Mouse (Mus musculus): ENCODE measurements around the gene Adra1b. TPM values are rescaled to one million over a fixed set of nuclear protein-coding genes. Genes with fewer than 3 reads are reported as not detected.

The Adra1b gene
- polyA plus RNA-seq, 1 experiment from 2014 or later: 2.8 TPM

- Histone ChIP-seq H3K9me3 (replicated peaks) (no peaks in the 10 kb centered on the region), H3K4me1 (replicated peaks) (no peaks in the 10 kb centered on the region), H3K27me3 (no peaks in the 10 kb centered on the region), H3K36me3 (no peaks in the 10 kb centered on the region), H3K9ac (no peak overlapping the region), H3K4me3 (replicated peaks) (no peak overlapping the region), H3K27ac (no peak overlapping the region), H3K4me2 (no peak overlapping the region)
- ATAC-seq (ENCODE audit: low read depth) (peak; percentile 63), DNase-seq (no peak)
- 62% methylated on average over 8 of the region's 8 CpGs for WGBS (ENCODE audit: insufficient replicate concordance)
Measured at GRCm38 (mm10) chr11:43927133-43927815, 26.3 kb upstream of the Adra1b start.

- no peaks in the 10 kb centered on the region for H3K27me3 ChIP-seq
- 55% methylated on average over 6 of the region's 6 CpGs for WGBS (ENCODE audit: insufficient replicate concordance)
- no peak overlapping the region for H3K4me2 ChIP-seq
- H3K4me1 ChIP-seq (replicated peaks): no peaks in the 10 kb centered on the region
- no peak overlapping the region for H3K4me3 ChIP-seq (replicated peaks)
- no peak for ATAC-seq (ENCODE audit: low read depth)
- H3K36me3 ChIP-seq: no peaks in the 10 kb centered on the region
- no peak overlapping the region for H3K27ac ChIP-seq
- no peak for DNase-seq
- no peaks in the 10 kb centered on the region for H3K9me3 ChIP-seq (replicated peaks)
- no peak overlapping the region for H3K9ac ChIP-seq
Measured at GRCm38 (mm10) chr11:43926163-43926562, 25.2 kb upstream of the Adra1b start.

DNA sequence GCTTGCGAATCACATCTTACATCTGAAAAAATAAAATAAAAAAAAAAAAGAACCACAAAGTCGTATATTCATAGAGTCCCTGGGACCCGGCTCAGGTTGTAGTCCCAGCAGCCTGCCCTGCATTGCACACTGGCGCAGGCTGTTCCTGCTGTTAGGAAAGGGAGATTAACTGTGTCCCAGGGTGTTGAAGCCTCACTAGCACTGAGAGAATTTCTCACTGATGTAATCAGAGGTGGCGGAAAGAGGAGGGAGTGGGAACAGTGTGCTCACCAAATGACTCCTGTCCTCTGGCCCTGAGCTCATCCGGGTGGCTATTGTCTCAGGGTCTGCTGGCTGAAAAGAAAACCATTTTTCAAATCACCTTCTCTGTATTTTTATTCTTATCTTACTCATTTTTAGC lies 24.6 kb upstream of the Adra1b start:
- Histone ChIP-seq H3K4me1 (replicated peaks) (no peaks in the 10 kb centered on the region), H3K4me3 (replicated peaks) (no peak overlapping the region), H3K4me2 (no peak overlapping the region), H3K27me3 (no peaks in the 10 kb centered on the region), H3K9ac (no peak overlapping the region), H3K36me3 (no peaks in the 10 kb centered on the region), H3K9me3 (replicated peaks) (no peaks in the 10 kb centered on the region), H3K27ac (no peak overlapping the region)
- no peak for ATAC-seq (ENCODE audit: low read depth)
- 37% methylated on average over 6 of the region's 6 CpGs for WGBS (ENCODE audit: insufficient replicate concordance)
- DNase-seq: no peak

DNA sequence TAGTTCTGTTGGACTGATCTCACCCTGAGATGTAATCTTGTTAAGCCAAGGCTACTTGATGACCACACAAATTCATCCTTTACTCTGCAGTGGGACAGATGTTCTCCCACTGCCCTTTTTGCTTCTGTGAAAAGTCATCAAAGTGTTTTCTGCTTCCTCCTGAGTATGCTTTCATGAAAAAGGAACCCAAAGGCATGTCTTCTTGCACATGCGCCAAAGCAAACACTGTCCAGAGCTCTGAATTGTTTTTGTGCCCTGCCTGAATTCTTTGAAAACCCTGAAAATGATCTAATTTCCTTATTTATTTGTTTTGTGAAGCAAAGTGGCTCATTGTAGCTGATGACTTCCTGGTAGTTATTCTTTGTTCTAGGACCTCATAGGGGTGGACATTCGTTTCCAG lies 20.7 kb upstream of the Adra1b start:
- Histone ChIP-seq H3K4me1 (replicated peaks) (no peaks in the 10 kb centered on the region), H3K36me3 (no peaks in the 10 kb centered on the region), H3K9me3 (replicated peaks) (no peaks in the 10 kb centered on the region), H3K9ac (no peak overlapping the region), H3K27me3 (no peaks in the 10 kb centered on the region), H3K4me2 (no peak overlapping the region), H3K27ac (no peak overlapping the region), H3K4me3 (replicated peaks) (no peak overlapping the region)
- DNase-seq (no peak), ATAC-seq (ENCODE audit: low read depth) (no peak)
- 38% methylated on average over 2 of the region's 2 CpGs for WGBS (ENCODE audit: insufficient replicate concordance)

DNA sequence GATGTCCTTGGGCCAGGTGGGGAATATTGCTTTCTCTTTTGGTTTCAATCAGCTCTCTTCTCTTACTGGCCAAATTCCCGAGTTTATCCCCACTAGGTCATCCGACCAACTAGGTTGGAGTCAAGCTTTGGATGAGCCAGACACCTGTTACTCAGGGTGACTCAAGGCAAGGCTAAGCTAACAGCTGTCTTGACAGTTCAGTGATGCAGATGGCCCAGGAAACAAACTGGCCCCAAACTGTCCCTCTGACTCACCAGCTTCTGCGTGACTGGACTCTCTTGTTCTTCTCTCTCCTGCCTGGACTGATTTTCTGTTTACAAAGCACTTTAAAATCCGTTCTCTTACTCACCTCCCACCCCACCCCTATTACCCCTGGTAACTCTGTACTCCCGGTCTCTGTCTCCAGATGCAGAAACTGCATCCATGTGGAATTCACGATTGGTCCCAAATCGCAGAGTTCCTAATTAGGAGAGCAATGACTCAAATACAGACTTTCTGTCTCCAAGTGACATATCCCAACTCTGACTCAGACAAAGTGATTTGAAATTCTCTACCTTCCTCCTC lies 18.6 kb upstream of the Adra1b start:
- ATAC-seq (ENCODE audit: low read depth): no peak

GRCm38 (mm10) chr11:43914552-43915447 lies 13.8 kb upstream of the Adra1b start:
- Histone ChIP-seq H3K4me2 (no peak overlapping the region), H3K9me3 (replicated peaks) (no peaks in the 10 kb centered on the region), H3K27ac (no peak overlapping the region), H3K27me3 (no peaks in the 10 kb centered on the region), H3K4me1 (replicated peaks) (peaks cover 2% of the 10 kb centered on the region; the same call in 1 of the 2 replicates), H3K36me3 (no peaks in the 10 kb centered on the region), H3K9ac (no peak overlapping the region), H3K4me3 (replicated peaks) (no peak overlapping the region)
- ATAC-seq (ENCODE audit: low read depth) (0 out of 2 replicates have a peak, but pooled peaks have one; percentile 23), DNase-seq (no peak)
- 56% methylated on average over 12 of the region's 12 CpGs for WGBS (ENCODE audit: insufficient replicate concordance)

More for the DNA sequence above, 18.6 kb upstream of the Adra1b start:
- DNase-seq: no peak
- H3K27me3 ChIP-seq: no peaks in the 10 kb centered on the region
- no peaks in the 10 kb centered on the region for H3K36me3 ChIP-seq
- no peak overlapping the region for H3K9ac ChIP-seq
- H3K4me1 ChIP-seq (replicated peaks): no peaks in the 10 kb centered on the region
- H3K4me3 ChIP-seq (replicated peaks): no peak overlapping the region
- no peak overlapping the region for H3K4me2 ChIP-seq
- WGBS (ENCODE audit: insufficient replicate concordance): 59% methylated on average over 7 of the region's 7 CpGs
- no peak overlapping the region for H3K27ac ChIP-seq
- no peaks in the 10 kb centered on the region for H3K9me3 ChIP-seq (replicated peaks)

DNA sequence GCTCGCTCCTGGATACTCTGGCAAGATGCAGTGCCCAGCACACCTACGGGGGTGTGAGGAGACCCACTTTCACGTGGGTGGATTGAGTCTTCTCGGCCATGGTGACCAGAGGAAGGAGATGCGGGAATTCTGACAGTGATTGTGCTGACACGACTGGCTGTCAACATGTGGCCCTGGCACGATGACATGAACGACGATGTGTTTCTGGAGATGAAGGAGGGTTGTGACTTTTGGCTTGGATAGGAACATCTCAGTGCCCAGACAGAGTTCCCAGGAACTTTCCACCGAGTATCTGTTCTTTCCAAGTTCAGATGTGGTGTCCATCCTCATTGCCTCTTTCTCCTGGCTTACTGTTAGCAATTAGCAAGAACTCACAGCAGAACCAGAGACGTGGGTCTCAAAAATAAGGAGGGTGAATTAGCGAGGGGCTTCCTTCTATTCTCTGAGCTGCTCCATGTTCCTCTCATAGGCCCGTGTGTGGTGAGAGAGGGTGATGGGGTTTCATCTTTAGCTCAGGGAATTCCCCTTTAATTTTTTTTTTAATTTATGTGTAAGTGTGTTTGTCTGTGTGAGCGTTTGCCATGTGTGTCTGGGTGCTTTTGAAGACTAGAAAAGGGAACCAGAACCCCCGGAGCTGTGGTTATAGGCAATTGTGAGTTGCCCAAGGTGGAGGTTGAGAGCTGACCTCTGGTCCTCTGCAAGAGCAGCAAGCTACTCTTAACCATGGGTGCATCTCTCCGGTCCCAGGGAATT lies 11.3 kb upstream of the Adra1b start:
- ATAC-seq (ENCODE audit: low read depth) (no peak), DNase-seq (no peak)
- no peaks in the 10 kb centered on the region for H3K9me3 ChIP-seq (replicated peaks)
- H3K4me3 ChIP-seq (replicated peaks): no peak overlapping the region
- no peak overlapping the region for H3K9ac ChIP-seq
- no peak overlapping the region for H3K4me2 ChIP-seq
- no peaks in the 10 kb centered on the region for H3K36me3 ChIP-seq
- H3K4me1 ChIP-seq (replicated peaks): peaks cover 2% of the 10 kb centered on the region; the same call in 1 of the 2 replicates
- WGBS (ENCODE audit: insufficient replicate concordance): 63% methylated on average over 16 of the region's 16 CpGs
- H3K27me3 ChIP-seq: no peaks in the 10 kb centered on the region
- no peak overlapping the region for H3K27ac ChIP-seq

DNA sequence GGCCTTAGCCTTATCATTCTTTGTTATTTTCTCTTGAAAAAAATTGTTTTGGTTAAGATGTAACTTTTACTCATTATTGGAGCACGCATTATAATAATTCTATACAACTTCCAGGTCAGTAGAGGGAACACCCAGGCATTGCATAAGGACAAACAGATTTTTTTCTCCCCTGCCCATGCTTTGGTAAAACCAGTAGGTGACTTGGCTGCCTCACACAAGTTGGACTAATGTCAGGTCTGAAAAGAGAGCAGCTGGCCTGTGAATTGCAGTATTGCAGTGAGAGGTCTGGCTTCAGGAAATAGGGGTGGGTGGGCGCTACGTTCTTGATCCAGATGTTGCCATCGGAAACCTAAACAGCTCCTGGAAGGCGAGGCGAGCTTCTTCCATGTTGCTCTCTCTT lies 10.6 kb upstream of the Adra1b start:
- no peak overlapping the region for H3K27ac ChIP-seq
- no peak overlapping the region for H3K4me2 ChIP-seq
- WGBS (ENCODE audit: insufficient replicate concordance): 68% methylated on average over 6 of the region's 6 CpGs
- H3K9ac ChIP-seq: no peak overlapping the region
- DNase-seq (no peak), ATAC-seq (ENCODE audit: low read depth) (no peak)
- no peaks in the 10 kb centered on the region for H3K9me3 ChIP-seq (replicated peaks)
- H3K27me3 ChIP-seq: no peaks in the 10 kb centered on the region
- H3K4me3 ChIP-seq (replicated peaks): no peak overlapping the region
- H3K36me3 ChIP-seq: no peaks in the 10 kb centered on the region
- peaks cover 2% of the 10 kb centered on the region; the same call in 1 of the 2 replicates for H3K4me1 ChIP-seq (replicated peaks)

- Histone ChIP-seq H3K27ac (no peak overlapping the region), H3K4me2 (no peak overlapping the region), H3K4me3 (replicated peaks) (no peak overlapping the region), H3K27me3 (no peaks in the 10 kb centered on the region), H3K9me3 (replicated peaks) (no peaks in the 10 kb centered on the region), H3K36me3 (no peaks in the 10 kb centered on the region), H3K4me1 (replicated peaks) (no peaks in the 10 kb centered on the region), H3K9ac (no peak overlapping the region)
- no peak for DNase-seq
- 58% methylated on average over 10 of the region's 10 CpGs for WGBS (ENCODE audit: insufficient replicate concordance)
- ATAC-seq (ENCODE audit: low read depth): no peak
Measured at GRCm38 (mm10) chr11:43903351-43903750, 2.3 kb upstream of the Adra1b start.

- ATAC-seq (ENCODE audit: low read depth) (no peak), DNase-seq (no peak)
- Histone ChIP-seq H3K4me3 (replicated peaks) (no peak overlapping the region), H3K9ac (no peak overlapping the region), H3K27ac (no peak overlapping the region), H3K27me3 (no peaks in the 10 kb centered on the region), H3K9me3 (replicated peaks) (no peaks in the 10 kb centered on the region), H3K4me1 (replicated peaks) (no peaks in the 10 kb centered on the region), H3K4me2 (0 out of 2 replicates have a peak overlapping the region, but pooled peaks have one; percentile 21), H3K36me3 (no peaks in the 10 kb centered on the region)
- WGBS (ENCODE audit: insufficient replicate concordance): 74% methylated on average over 2 of the region's 2 CpGs
Measured at GRCm38 (mm10) chr11:43899696-43900095, 1.3 kb downstream of the Adra1b start.

DNA sequence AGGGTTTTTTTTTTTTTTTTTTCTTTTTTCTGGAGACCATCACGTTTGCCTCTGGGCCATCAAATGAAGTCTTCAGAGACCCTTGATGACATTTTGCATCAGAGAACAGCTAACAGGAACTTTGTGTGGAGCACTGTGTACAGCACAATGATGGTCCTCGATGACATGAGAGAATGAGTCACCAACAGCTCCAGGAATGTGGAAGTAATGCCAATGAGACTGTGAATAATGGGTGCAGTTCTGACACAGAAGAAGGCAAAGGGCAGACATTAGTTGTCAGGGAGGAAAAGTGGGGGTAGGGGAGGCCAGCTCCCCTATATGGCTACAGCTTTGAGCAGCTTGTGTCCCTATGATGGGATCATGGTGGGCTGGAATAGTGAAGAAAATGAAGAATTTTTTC lies 5.7 kb downstream of the Adra1b start:
- Histone ChIP-seq H3K4me1 (replicated peaks) (no peaks in the 10 kb centered on the region), H3K4me3 (replicated peaks) (no peak overlapping the region), H3K36me3 (no peaks in the 10 kb centered on the region), H3K9ac (no peak overlapping the region), H3K9me3 (replicated peaks) (no peaks in the 10 kb centered on the region), H3K27me3 (no peaks in the 10 kb centered on the region), H3K4me2 (no peak overlapping the region), H3K27ac (no peak overlapping the region)
- WGBS (ENCODE audit: insufficient replicate concordance): 39% methylated on average over 2 of the region's 2 CpGs
- ATAC-seq (ENCODE audit: low read depth) (no peak), DNase-seq (no peak)

Data from liver, embryonic 13.5 days (tissue).